Mouse (Mus musculus) olfactory bulb, adult 2 months (tissue): ENCODE data around the gene Fstl4.

Experiments used
- CTCF ChIP-seq: fragments of 200-500 bp; IDR thresholded peaks from 2 replicates; pipeline ENCODE4 v1.5.1; 2012; ENCODE audit warnings: low read depth, mild to moderate bottlenecking, low read length, moderate library complexity; ENCODE audit not compliant: insufficient read depth
- POLR2A ChIP-seq: fragments of 200-500 bp; IDR thresholded peaks from 2 replicates; pipeline ENCODE4 v1.6.1; 2012; ENCODE audit warnings: mild to moderate bottlenecking, low read depth, low read length, moderate library complexity; ENCODE audit not compliant: insufficient read depth

GRCm38 (mm10) chr11:53056781-53057180 lies 292.3 kb downstream of the Fstl4 start:
- no peak for TF ChIP-seq POLR2A
- TF ChIP-seq CTCF: no peak
